Mouse (Mus musculus) spleen, adult 2 months (tissue): ENCODE results near the gene Cuta. TPM values are rescaled to one million over a fixed set of nuclear protein-coding genes. Genes with fewer than 3 reads are reported as not detected.
A peak's percentile ranks its signal among the peaks of the same experiment; 100 is the strongest.
"Not testable (repeated sequence)": the region's sequence is repeated elsewhere in the genome, so short reads cannot be mapped to it uniquely, and the experiment has no call there.

ENCODE experiments used
- DNase-seq, 2 experiments: peaks; one replicate each; pipeline versions ENCODE4 v3.0.0 to v3.0.0-alpha.2; 2012 to 2021; ENCODE audit warnings: low spot score in 2 of 2, low read depth in 1 of 2
- H3K27ac ChIP-seq: fragments of 200-500 bp; 2 replicates; pipeline ENCODE4 v1.5.1; 2012; ENCODE audit warnings: low read length, inconsistent platforms; ENCODE audit not compliant: insufficient read depth
- H3K27me3 ChIP-seq: fragments of 200-500 bp; 2 replicates; pipeline ENCODE4 v1.6.1; 2012; ENCODE audit warnings: mild to moderate bottlenecking, moderate library complexity, low read length, inconsistent platforms; ENCODE audit not compliant: control insufficient read depth, insufficient read depth
- H3K36me3 ChIP-seq: fragments of 200-500 bp; 2 replicates; pipeline ENCODE4 v1.6.1; 2012; ENCODE audit warnings: mild to moderate bottlenecking, low read length, inconsistent platforms; ENCODE audit not compliant: control insufficient read depth, insufficient read depth
- H3K4me1 ChIP-seq: fragments of 200-500 bp; 2 replicates; pipeline ENCODE4 v1.6.1; 2011; ENCODE audit warnings: inconsistent platforms; ENCODE audit not compliant: control insufficient read depth, insufficient read depth, insufficient read length
- H3K4me3 ChIP-seq: fragments of 200-500 bp; 2 replicates; pipeline ENCODE4 v1.5.1; 2011; ENCODE audit warnings: mild to moderate bottlenecking, inconsistent platforms; ENCODE audit not compliant: insufficient read depth, insufficient read length; ENCODE audit errors: extremely low read depth
- CTCF ChIP-seq: fragments of 200-500 bp; IDR thresholded peaks from 2 replicates; pipeline ENCODE4 v1.5.1; 2011; ENCODE audit warnings: mild to moderate bottlenecking, inconsistent platforms; ENCODE audit not compliant: insufficient read depth, insufficient read length, insufficient replicate concordance; ENCODE audit errors: extremely low read depth
- POLR2A ChIP-seq: fragments of 200-500 bp; IDR thresholded peaks from 2 replicates; pipeline ENCODE4 v1.6.1; 2011; ENCODE audit warnings: low read depth, low read length, inconsistent platforms
- WGBS: fragments of 180-500 bp; shearing (Covaris S2); methylation state at CpG from one replicate; pipeline ENCODE4 v1.1.7; 2018; 5-methylcytosine and 5-hydroxymethylcytosine counted together
- polyA plus RNA-seq: library from polyadenylated mRNA; depleted of rRNA; stranded (reverse); fragments of >200 nt; gene quantifications from 2 replicates; pipeline ENCODE4 v1.2.3, GENCODE M21; 2012; rRNA removed

The Cuta gene
- 87.9 and 131 TPM in 2 replicates for polyA plus RNA-seq

GRCm38 (mm10) chr17:26939178-26939972 is at the start of gene Cuta:
TSS of gene Cuta (minus strand) at chr17:26939569.
- peaks cover 29% of the 10 kb centered on the region for H3K36me3 ChIP-seq
- peaks cover 13% of the 10 kb centered on the region; the same call in 1 of the 2 replicates for H3K4me1 ChIP-seq
- TF ChIP-seq POLR2A (peak; percentile 95), CTCF (no peak)
- peak; percentile 99 for DNase-seq
- peak within 1 kb of the TSS; percentile 81 for H3K27ac ChIP-seq
- WGBS = under 1% methylated on average over 70 of the region's 70 CpGs
- H3K4me3 ChIP-seq = peak within 1 kb of the TSS; percentile 62
- H3K27me3 ChIP-seq = no peaks in the 10 kb centered on the region

GRCm38 (mm10) chr17:26985503-26986179 is 46.3 kb upstream of the Cuta start:
- Histone ChIP-seq H3K4me3 (no peak overlapping the region), H3K27ac (no peak overlapping the region), H3K27me3 (no peaks in the 10 kb centered on the region), H3K4me1 (peaks cover 4% of the 10 kb centered on the region; the same call in 1 of the 2 replicates), H3K36me3 (no peaks in the 10 kb centered on the region)
- no peak for DNase-seq
- TF ChIP-seq CTCF (no peak), POLR2A (no peak)
- WGBS = 90% methylated on average over 10 of the region's 10 CpGs

- Histone ChIP-seq H3K4me1 (peaks cover 14% of the 10 kb centered on the region), H3K4me3 (no peak overlapping the region), H3K36me3 (no peaks in the 10 kb centered on the region), H3K27me3 (no peaks in the 10 kb centered on the region), H3K27ac (no peak overlapping the region)
- DNase-seq = no peak
- 87% methylated on average over 4 of the region's 4 CpGs for WGBS
- TF ChIP-seq CTCF (no peak), POLR2A (no peak)
Observed at GRCm38 (mm10) chr17:26983382-26983781, 44.0 kb upstream of the Cuta start.

- no peak for TF ChIP-seq CTCF
- no peak for TF ChIP-seq POLR2A
- Histone ChIP-seq H3K27me3 (no peaks in the 10 kb centered on the region), H3K4me1 (peaks cover 14% of the 10 kb centered on the region), H3K4me3 (no peak overlapping the region), H3K36me3 (peaks cover 4% of the 10 kb centered on the region; the same call in 1 of the 2 replicates), H3K27ac (peak overlapping the region; percentile 82)
- 9% methylated on average over 2 of the region's 2 CpGs for WGBS
- DNase-seq = peak in 1 of 2 experiments; percentile 29
Observed at GRCm38 (mm10) chr17:26981050-26981449, 41.7 kb upstream of the Cuta start.

GRCm38 (mm10) chr17:26979426-26979825 is 40.1 kb upstream of the Cuta start:
- no peak overlapping the region for H3K4me3 ChIP-seq
- peaks cover 18% of the 10 kb centered on the region for H3K4me1 ChIP-seq
- DNase-seq = peak; percentile 76 to 81
- TF ChIP-seq CTCF (no peak), POLR2A (no peak)
- H3K27me3 ChIP-seq = no peaks in the 10 kb centered on the region
- WGBS = 18% methylated on average over 2 of the region's 2 CpGs
- peak overlapping the region; percentile 82 for H3K27ac ChIP-seq
- peaks cover 11% of the 10 kb centered on the region for H3K36me3 ChIP-seq

GRCm38 (mm10) chr17:26977354-26977753 is 38.0 kb upstream of the Cuta start:
- Histone ChIP-seq H3K36me3 (peaks cover 11% of the 10 kb centered on the region), H3K4me1 (peaks cover 27% of the 10 kb centered on the region)
- H3K4me3 ChIP-seq, H3K27me3 ChIP-seq, H3K27ac ChIP-seq: not testable (repeated sequence)
- 88% methylated on average over 6 of the region's 6 CpGs for WGBS
- DNase-seq = peak in 1 of 2 experiments; percentile 17

GRCm38 (mm10) chr17:26975415-26975814 is 36.0 kb upstream of the Cuta start:
- peaks cover 11% of the 10 kb centered on the region for H3K36me3 ChIP-seq
- H3K4me3 ChIP-seq = no peak overlapping the region
- DNase-seq = no peak
- H3K4me1 ChIP-seq = peaks cover 21% of the 10 kb centered on the region
- H3K27me3 ChIP-seq = no peaks in the 10 kb centered on the region
- no peak for TF ChIP-seq POLR2A
- TF ChIP-seq CTCF = no peak
- no peak overlapping the region for H3K27ac ChIP-seq
